Mouse (Mus musculus) urinary bladder, adult 18-20 months (tissue): ENCODE measurements around the gene Taf6.
"Not testable (repeated sequence)": the region's sequence is repeated elsewhere in the genome, so short reads cannot be mapped to it uniquely, and the experiment has no call there.

Source experiments
- DNase-seq, 2 experiments: peaks; one replicate each; pipeline ENCODE4 v3.0.0; 2022; ENCODE audit warnings: low spot score in 2 of 2, mixed read lengths in 2 of 2

Gene Taf6

DNA sequence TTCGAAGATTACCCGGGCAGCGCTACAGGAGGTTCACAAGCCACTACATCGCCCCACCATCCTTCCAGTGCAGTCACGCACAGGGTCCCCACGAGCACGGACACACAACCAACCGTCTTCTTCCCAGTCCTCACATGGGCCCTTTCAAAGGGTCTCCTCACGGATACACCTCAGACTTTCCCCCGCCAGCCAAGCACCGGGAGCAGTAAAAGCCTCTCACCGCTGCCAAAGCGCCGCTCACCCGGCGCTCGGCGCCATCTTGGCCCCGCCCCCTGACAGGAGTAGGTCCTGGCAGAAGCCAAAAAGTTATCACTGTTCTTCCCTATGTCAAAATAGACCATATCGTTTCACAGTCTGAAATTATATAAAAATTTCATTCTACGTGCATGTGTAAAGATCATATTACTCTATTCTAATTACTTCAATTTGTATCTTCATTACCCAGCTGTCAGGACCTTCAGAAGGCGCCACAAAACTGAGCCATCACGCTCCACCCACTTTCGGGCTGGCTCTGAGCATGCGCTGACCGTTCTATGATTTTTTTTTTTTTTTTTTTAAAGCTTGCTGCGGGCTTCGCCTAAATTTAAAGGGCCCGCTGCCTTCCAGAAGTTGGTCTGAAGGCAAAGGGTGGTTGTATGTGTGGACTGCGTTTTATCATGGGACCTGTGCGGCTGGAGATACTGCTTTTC lies at the start of gene Taf6, which contains the start of gene Cnpy4:
Gene Taf6 (minus strand): TSS at position 502 of the 689 bp plus-strand sequence.
Gene Cnpy4 (plus strand): TSS at position 536 of the 689 bp plus-strand sequence.
- peak; percentile 78 to 79 for DNase-seq

DNA sequence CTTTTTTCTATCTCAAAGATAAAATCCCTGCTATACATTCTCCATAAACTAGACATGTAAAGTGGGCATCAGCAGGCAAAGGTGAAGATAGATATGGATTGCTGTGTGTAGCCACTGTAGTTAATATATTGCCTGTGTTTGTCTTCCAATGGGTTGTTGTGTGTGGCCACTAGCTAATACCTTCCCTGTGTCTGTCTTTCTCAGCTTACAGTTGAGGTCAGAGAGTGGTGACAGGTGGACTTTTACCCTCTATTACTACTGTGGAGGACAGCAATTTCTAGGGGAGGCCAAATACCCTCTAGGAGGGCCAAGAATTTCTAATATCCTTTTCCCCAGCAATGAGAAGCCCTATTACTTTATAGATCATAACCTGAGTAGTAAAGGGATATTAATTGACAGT lies 47.0 kb upstream of the Taf6 start:
- no peak for DNase-seq

- DNase-seq: no peak
Measured at GRCm38 (mm10) chr5:138233778-138234177, 46.5 kb upstream of the Taf6 start.

- no peak for DNase-seq
Measured at GRCm38 (mm10) chr5:138229511-138229910, 42.3 kb upstream of the Taf6 start.

- no peak for DNase-seq
Measured at GRCm38 (mm10) chr5:138228026-138228425, 40.8 kb upstream of the Taf6 start.

GRCm38 (mm10) chr5:138227367-138227766 lies 40.1 kb upstream of the Taf6 start:
- no peak for DNase-seq

DNA sequence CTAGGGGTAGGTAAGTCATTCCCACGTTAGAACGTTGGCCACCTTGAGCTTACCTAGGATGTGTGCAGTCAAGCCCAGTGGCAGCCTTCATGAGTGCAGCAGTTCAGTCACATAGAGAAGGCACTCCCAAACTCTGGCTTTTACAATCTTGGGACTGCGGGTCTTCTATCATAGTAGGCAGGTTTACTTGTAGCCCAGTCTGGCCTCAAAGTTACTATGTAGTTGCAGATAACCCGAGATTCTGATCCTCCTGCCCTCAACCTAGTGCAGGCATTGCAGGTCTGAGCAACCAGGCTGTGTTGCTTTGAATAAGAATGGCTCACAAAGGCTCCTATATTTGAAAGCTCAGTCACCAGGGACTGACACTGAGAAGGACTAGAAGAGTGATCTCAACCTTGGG lies 39.2 kb upstream of the Taf6 start:
- DNase-seq: no peak

GRCm38 (mm10) chr5:138225700-138226099 lies 38.4 kb upstream of the Taf6 start, which contains the start of gene Nxpe5:
Nxpe5 (plus strand) TSS chr5:138225898.
- DNase-seq: no peak

GRCm38 (mm10) chr5:138223287-138223686 lies 36.0 kb upstream of the Taf6 start:
- DNase-seq: no peak

GRCm38 (mm10) chr5:138222111-138222510 lies 34.9 kb upstream of the Taf6 start:
- DNase-seq: peak; percentile 71 to 87

DNA sequence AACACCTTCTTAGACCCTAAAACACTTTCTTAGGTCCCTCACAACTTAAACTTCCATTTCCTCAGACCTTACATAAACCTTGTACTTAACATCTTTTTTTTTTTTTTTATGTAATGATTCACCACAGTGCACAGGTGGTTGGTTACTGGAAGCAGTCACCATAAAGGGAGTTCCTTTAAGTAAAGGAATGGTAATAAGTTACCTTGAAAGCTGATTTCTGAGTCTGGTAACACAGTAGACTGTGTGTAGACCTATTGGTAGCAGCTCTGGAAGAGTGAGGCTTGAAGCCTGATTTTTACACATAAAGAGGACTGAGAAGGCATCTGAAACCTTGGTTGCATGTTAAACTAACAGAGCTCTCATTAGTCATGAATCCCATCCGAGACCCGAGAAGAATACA lies 32.6 kb upstream of the Taf6 start:
- DNase-seq: no peak

DNA sequence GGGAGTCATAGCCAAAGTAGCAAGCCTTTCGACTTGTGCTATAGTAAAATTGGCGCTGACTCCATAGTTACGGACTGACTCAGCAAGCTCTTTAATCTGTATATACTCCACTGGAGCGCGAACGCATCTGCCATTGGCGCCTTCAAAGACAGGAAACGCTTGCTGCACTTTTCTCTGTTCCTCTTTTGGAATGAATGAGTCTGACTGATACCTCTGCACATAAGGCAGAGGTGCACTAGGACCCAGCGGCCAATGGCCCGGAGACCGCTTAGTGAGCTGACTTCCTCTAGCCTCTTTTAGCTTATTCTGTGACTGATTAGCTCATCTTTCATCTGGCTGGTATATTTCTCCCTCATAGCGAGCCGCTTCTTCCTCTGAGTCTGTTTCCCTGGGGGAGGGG lies 29.4 kb upstream of the Taf6 start:
- not testable (repeated sequence) for DNase-seq

- DNase-seq: no peak
Measured at GRCm38 (mm10) chr5:138207873-138208272, 20.6 kb upstream of the Taf6 start.

- no peak for DNase-seq
Measured at GRCm38 (mm10) chr5:138207253-138207652, 20.0 kb upstream of the Taf6 start.

GRCm38 (mm10) chr5:138202086-138202485 lies 14.8 kb upstream of the Taf6 start:
- DNase-seq: no peak

DNA sequence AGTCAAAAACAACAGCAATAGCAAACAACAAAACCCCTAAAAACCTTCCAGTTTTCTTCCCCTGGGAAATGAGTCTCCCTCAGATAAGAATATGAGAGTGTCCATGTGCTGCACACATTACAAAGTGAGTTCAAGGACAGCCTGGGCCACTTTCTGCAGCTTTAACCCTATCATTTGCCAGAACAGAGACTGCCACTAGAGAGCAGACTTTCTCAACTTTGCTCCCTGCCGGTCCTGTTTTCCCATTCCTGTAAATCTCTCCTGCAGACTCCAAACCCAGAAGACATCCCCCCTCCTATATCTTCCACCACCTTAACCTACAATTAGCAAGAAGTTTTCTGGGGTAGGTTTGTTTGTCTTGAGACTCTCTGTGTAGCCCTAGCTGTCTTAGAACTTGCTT lies 12.3 kb upstream of the Taf6 start:
- DNase-seq: no peak

GRCm38 (mm10) chr5:138195463-138195862 lies 8.2 kb upstream of the Taf6 start:
- no peak for DNase-seq

DNA sequence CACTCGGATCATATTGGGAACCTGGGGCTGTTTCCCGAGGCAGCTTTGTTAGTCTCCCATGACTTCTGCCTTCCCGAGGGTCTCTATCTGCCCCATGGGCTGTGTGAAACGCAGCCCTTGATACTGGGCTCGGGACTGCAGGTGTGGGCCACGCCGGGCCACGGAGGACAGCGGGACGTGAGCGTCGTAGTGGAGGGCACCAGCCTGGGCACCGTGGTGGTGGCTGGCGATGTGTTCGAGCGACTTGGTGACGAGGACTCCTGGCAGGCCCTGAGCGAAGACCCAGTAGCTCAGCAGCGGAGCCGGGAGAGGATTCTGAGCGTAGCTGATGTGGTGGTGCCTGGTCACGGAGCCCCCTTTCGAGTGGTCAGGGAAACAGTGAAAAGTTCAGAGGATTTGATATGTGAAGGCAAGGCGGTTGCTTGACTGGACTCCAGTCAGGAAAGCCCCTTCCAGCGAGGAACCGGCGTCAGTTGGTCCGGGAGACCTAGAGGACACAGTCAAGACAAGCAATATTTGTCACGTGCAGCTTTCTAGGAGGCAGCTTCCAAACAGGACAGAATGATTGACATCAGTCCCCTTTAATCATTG lies 7.6 kb upstream of the Taf6 start:
- peak in 1 of 2 experiments; percentile 21 for DNase-seq

- DNase-seq: peak; percentile 75 to 84
Measured at GRCm38 (mm10) chr5:138193771-138194727, 6.8 kb upstream of the Taf6 start, which contains the start of gene Mblac1. Mblac1 (plus strand) TSS chr5:138194314.

DNA sequence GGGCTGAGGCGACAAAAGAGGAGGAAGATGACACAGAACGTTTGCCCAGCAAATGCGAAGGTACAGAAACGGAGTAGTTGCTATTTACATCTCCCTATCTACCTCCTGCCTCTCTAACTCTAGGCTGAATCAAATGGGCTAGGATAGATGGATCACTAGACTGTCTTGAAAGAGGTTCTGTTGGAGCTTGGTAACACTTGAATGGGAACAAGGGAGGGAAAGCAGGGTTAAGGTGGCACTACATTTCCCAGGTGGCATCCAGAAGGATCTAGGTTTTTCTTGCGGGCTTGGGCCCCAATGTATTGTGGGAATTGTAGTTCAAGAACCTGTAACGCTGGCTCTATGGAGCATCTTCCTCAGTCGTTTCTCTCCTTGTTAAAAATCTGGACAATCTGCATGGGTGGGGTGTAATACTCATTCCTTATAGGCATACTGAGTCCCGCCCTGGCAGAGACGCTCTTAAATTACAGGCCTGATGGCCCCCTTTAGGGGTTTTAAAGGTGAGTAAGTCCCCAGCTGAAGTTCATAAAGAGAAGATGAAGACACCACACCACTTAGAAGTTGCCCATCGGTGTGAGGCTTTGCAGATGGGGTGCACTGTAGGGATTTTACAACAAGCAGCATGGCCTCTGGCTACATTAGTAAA lies 533 bp upstream of the Taf6 start:
- peak; percentile 17 to 45 for DNase-seq

- no peak for DNase-seq
Measured at GRCm38 (mm10) chr5:138173217-138173616, 14.0 kb downstream of the Taf6 start.
